Mouse (Mus musculus) forebrain, embryonic 12.5 days (tissue): ENCODE measurements around the gene Cdyl. TPM values are rescaled to one million over a fixed set of nuclear protein-coding genes. Genes with fewer than 3 reads are reported as not detected.
A peak's percentile ranks its signal among the peaks of the same experiment; 100 is the strongest.

Experiments used
- ATAC-seq: fragments of 200-750 bp; cut with Nextera tagmentation; 2 replicates; pipeline ENCODE4 v1.8.0; 2017; ENCODE audit warnings: moderate TSS enrichment; ENCODE audit not compliant: low FRiP score
- H3K27ac ChIP-seq: fragments of 300-500 bp; sonication (generic); 2 replicates; pipeline ENCODE4 v1.5.1; 2016; ENCODE audit warnings: mild to moderate bottlenecking
- H3K27me3 ChIP-seq: fragments of 300-500 bp; sonication (generic); 2 replicates; pipeline ENCODE4 v1.6.1; 2016; ENCODE audit warnings: mild to moderate bottlenecking
- H3K36me3 ChIP-seq: fragments of 300-500 bp; sonication (generic); replicated peaks from 2 replicates; pipeline ENCODE4 v1.6.1; 2016; ENCODE audit warnings: mild to moderate bottlenecking
- H3K4me1 ChIP-seq: fragments of 300-500 bp; sonication (generic); 2 replicates; pipeline ENCODE4 v1.6.1; 2016
- H3K4me2 ChIP-seq: fragments of 300-500 bp; sonication (generic); 2 replicates; pipeline ENCODE4 v1.6.1; 2016; ENCODE audit warnings: mild to moderate bottlenecking, moderate library complexity
- H3K4me3 ChIP-seq: fragments of 300-500 bp; sonication (generic); replicated peaks from 2 replicates; pipeline ENCODE4 v1.5.1; 2016; ENCODE audit warnings: mild to moderate bottlenecking
- H3K9ac ChIP-seq: fragments of 300-500 bp; sonication (generic); 2 replicates; pipeline ENCODE4 v1.6.1; 2016; ENCODE audit warnings: mild to moderate bottlenecking
- H3K9me3 ChIP-seq: fragments of 300-500 bp; sonication (generic); 2 replicates; pipeline ENCODE4 v1.6.1; 2016
- WGBS: fragments of 180-500 bp; shearing (Covaris S2); methylation state at CpG from one replicate; pipeline ENCODE4 v1.1.7; 2016; 5-methylcytosine and 5-hydroxymethylcytosine counted together
- polyA plus RNA-seq: library from polyadenylated mRNA; unstranded; fragments of >200 nt; fragmentation: Nextera tagmentation; extraction: Ambion mirVana; gene quantifications from 2 replicates; pipeline ENCODE4 v1.2.1, GENCODE M21; 2016

Cdyl gene
- polyA plus RNA-seq, 1 experiment from 2014 or later, result 12.2 TPM

- Histone ChIP-seq H3K4me2 (no peak overlapping the region), H3K4me1 (peaks cover 15% of the 10 kb centered on the region), H3K4me3 (no peak overlapping the region), H3K27ac (no peak overlapping the region), H3K9ac (no peak overlapping the region), H3K36me3 (no peaks in the 10 kb centered on the region), H3K9me3 (no peaks in the 10 kb centered on the region), H3K27me3 (no peaks in the 10 kb centered on the region)
- ATAC-seq, result no peak
- WGBS, result 61% methylated on average over 7 of the region's 7 CpGs
These were observed 114.1 kb downstream of the Cdyl start for GRCm38 (mm10) chr13:35773763-35774162.

GRCm38 (mm10) chr13:35776123-35776522, 116.5 kb downstream of the Cdyl start:
- H3K9ac ChIP-seq, result no peak overlapping the region
- 92% methylated on average over 7 of the region's 7 CpGs for WGBS

GRCm38 (mm10) chr13:35780714-35781113, 121.1 kb downstream of the Cdyl start:
- Histone ChIP-seq H3K4me2 (no peak overlapping the region), H3K9ac (no peak overlapping the region), H3K36me3 (no peaks in the 10 kb centered on the region), H3K4me1 (no peaks in the 10 kb centered on the region; the same call in 1 of the 2 replicates), H3K9me3 (no peaks in the 10 kb centered on the region), H3K4me3 (no peak overlapping the region), H3K27ac (no peak overlapping the region), H3K27me3 (no peaks in the 10 kb centered on the region)
- WGBS, result 67% methylated on average over 3 of the region's 3 CpGs
- no peak for ATAC-seq

More at GRCm38 (mm10) chr13:35776123-35776522, 116.5 kb downstream of the Cdyl start:
- H3K27ac ChIP-seq, result no peak overlapping the region
- H3K4me1 ChIP-seq, result peaks cover 6% of the 10 kb centered on the region
- H3K4me3 ChIP-seq, result no peak overlapping the region
- H3K9me3 ChIP-seq, result no peaks in the 10 kb centered on the region
- no peaks in the 10 kb centered on the region for H3K36me3 ChIP-seq
- H3K27me3 ChIP-seq, result no peaks in the 10 kb centered on the region
- no peak overlapping the region for H3K4me2 ChIP-seq
- no peak for ATAC-seq

- Histone ChIP-seq H3K4me3 (no peak overlapping the region), H3K27ac (no peak overlapping the region), H3K27me3 (no peaks in the 10 kb centered on the region), H3K4me2 (no peak overlapping the region), H3K9me3 (no peaks in the 10 kb centered on the region), H3K36me3 (no peaks in the 10 kb centered on the region), H3K4me1 (no peaks in the 10 kb centered on the region; the same call in 1 of the 2 replicates), H3K9ac (no peak overlapping the region)
- ATAC-seq, result no peak
- WGBS, result 80% methylated on average over 3 of the region's 3 CpGs
These were observed 122.1 kb downstream of the Cdyl start for GRCm38 (mm10) chr13:35781755-35782154.

- WGBS, result 92% methylated on average over 2 of the region's 2 CpGs
- no peaks in the 10 kb centered on the region; the same call in 1 of the 2 replicates for H3K4me1 ChIP-seq
- no peak overlapping the region for H3K27ac ChIP-seq
- H3K27me3 ChIP-seq, result no peaks in the 10 kb centered on the region
- no peak overlapping the region for H3K4me3 ChIP-seq
- no peak overlapping the region for H3K9ac ChIP-seq
- 0 out of 2 replicates have a peak, but pooled peaks have one; percentile 51 for ATAC-seq
- no peaks in the 10 kb centered on the region for H3K9me3 ChIP-seq
- H3K4me2 ChIP-seq, result no peak overlapping the region
- no peaks in the 10 kb centered on the region for H3K36me3 ChIP-seq
These were observed 123.3 kb downstream of the Cdyl start for GRCm38 (mm10) chr13:35782949-35783348.

- H3K4me3 ChIP-seq, result no peak overlapping the region
- no peaks in the 10 kb centered on the region for H3K27me3 ChIP-seq
- no peak overlapping the region for H3K27ac ChIP-seq
- no peak for ATAC-seq
- H3K4me2 ChIP-seq, result no peak overlapping the region
- H3K36me3 ChIP-seq, result no peaks in the 10 kb centered on the region
- WGBS, result 94% methylated on average over 6 of the region's 6 CpGs
- H3K4me1 ChIP-seq, result no peaks in the 10 kb centered on the region; the same call in 1 of the 2 replicates
- H3K9ac ChIP-seq, result no peak overlapping the region
- no peaks in the 10 kb centered on the region for H3K9me3 ChIP-seq
These were observed 123.9 kb downstream of the Cdyl start for GRCm38 (mm10) chr13:35783576-35783975.

GRCm38 (mm10) chr13:35784281-35784680, 124.6 kb downstream of the Cdyl start:
- Histone ChIP-seq H3K9ac (no peak overlapping the region), H3K27ac (no peak overlapping the region), H3K4me3 (no peak overlapping the region), H3K27me3 (no peaks in the 10 kb centered on the region), H3K9me3 (no peaks in the 10 kb centered on the region), H3K4me2 (no peak overlapping the region), H3K36me3 (no peaks in the 10 kb centered on the region), H3K4me1 (no peaks in the 10 kb centered on the region; the same call in 1 of the 2 replicates)
- WGBS, result 88% methylated on average over 4 of the region's 4 CpGs
- no peak for ATAC-seq

- H3K36me3 ChIP-seq, result no peaks in the 10 kb centered on the region
- peaks cover 5% of the 10 kb centered on the region for H3K4me1 ChIP-seq
- H3K27ac ChIP-seq, result no peak overlapping the region
- no peak overlapping the region for H3K4me3 ChIP-seq
- H3K9ac ChIP-seq, result no peak overlapping the region
- ATAC-seq, result no peak
- 66% methylated on average over 5 of the region's 5 CpGs for WGBS
- no peaks in the 10 kb centered on the region for H3K27me3 ChIP-seq
- no peaks in the 10 kb centered on the region for H3K9me3 ChIP-seq
- no peak overlapping the region for H3K4me2 ChIP-seq
These were observed 125.8 kb downstream of the Cdyl start for GRCm38 (mm10) chr13:35785330-35785939.

GRCm38 (mm10) chr13:35786726-35787399, 127.2 kb downstream of the Cdyl start:
- Histone ChIP-seq H3K36me3 (no peaks in the 10 kb centered on the region), H3K4me2 (no peak overlapping the region), H3K4me3 (no peak overlapping the region), H3K4me1 (peaks cover 8% of the 10 kb centered on the region; the same call in 1 of the 2 replicates), H3K27ac (no peak overlapping the region), H3K9ac (no peak overlapping the region), H3K27me3 (no peaks in the 10 kb centered on the region), H3K9me3 (no peaks in the 10 kb centered on the region)
- no peak for ATAC-seq
- 88% methylated on average over 6 of the region's 6 CpGs for WGBS

- no peaks in the 10 kb centered on the region for H3K27me3 ChIP-seq
- H3K4me1 ChIP-seq, result peaks cover 8% of the 10 kb centered on the region
- WGBS, result 86% methylated on average over 4 of the region's 4 CpGs
- ATAC-seq, result no peak
- no peak overlapping the region for H3K4me3 ChIP-seq
- H3K36me3 ChIP-seq, result no peaks in the 10 kb centered on the region
- no peak overlapping the region for H3K9ac ChIP-seq
- H3K9me3 ChIP-seq, result no peaks in the 10 kb centered on the region
- no peak overlapping the region for H3K4me2 ChIP-seq
- no peak overlapping the region for H3K27ac ChIP-seq
These were observed 129.9 kb downstream of the Cdyl start for GRCm38 (mm10) chr13:35789577-35789976.

- H3K9ac ChIP-seq, result no peak overlapping the region
- H3K36me3 ChIP-seq, result no peaks in the 10 kb centered on the region
- peaks cover 8% of the 10 kb centered on the region for H3K4me1 ChIP-seq
- 66% methylated on average over 4 of the region's 4 CpGs for WGBS
- H3K27me3 ChIP-seq, result no peaks in the 10 kb centered on the region
- ATAC-seq, result no peak
- no peak overlapping the region for H3K27ac ChIP-seq
- no peak overlapping the region for H3K4me3 ChIP-seq
- no peaks in the 10 kb centered on the region for H3K9me3 ChIP-seq
- H3K4me2 ChIP-seq, result no peak overlapping the region
These were observed 130.8 kb downstream of the Cdyl start for GRCm38 (mm10) chr13:35790431-35790830.

GRCm38 (mm10) chr13:35794309-35794708, 134.7 kb downstream of the Cdyl start:
- Histone ChIP-seq H3K9me3 (no peaks in the 10 kb centered on the region), H3K27ac (no peak overlapping the region), H3K4me2 (no peak overlapping the region), H3K36me3 (no peaks in the 10 kb centered on the region), H3K4me3 (no peak overlapping the region), H3K4me1 (peaks cover 8% of the 10 kb centered on the region), H3K9ac (no peak overlapping the region), H3K27me3 (no peaks in the 10 kb centered on the region)
- ATAC-seq, result no peak
- WGBS, result 77% methylated on average over 7 of the region's 7 CpGs

GRCm38 (mm10) chr13:35794774-35795173, 135.1 kb downstream of the Cdyl start:
- H3K9ac ChIP-seq, result no peak overlapping the region
- no peak for ATAC-seq
- no peaks in the 10 kb centered on the region for H3K9me3 ChIP-seq
- H3K27me3 ChIP-seq, result no peaks in the 10 kb centered on the region
- H3K27ac ChIP-seq, result no peak overlapping the region
- H3K4me3 ChIP-seq, result no peak overlapping the region
- H3K4me1 ChIP-seq, result peaks cover 6% of the 10 kb centered on the region
- H3K4me2 ChIP-seq, result no peak overlapping the region
- no peaks in the 10 kb centered on the region for H3K36me3 ChIP-seq
- 83% methylated on average over 4 of the region's 4 CpGs for WGBS
